Mouse (Mus musculus) thymus, adult 2 months (tissue): ENCODE measurements around the gene Nrip1. TPM values are rescaled to one million over a fixed set of nuclear protein-coding genes. Genes with fewer than 3 reads are reported as not detected.
A peak's percentile ranks its signal among the peaks of the same experiment; 100 is the strongest.

Source experiments
- DNase-seq: peaks from one replicate; pipeline ENCODE4 v3.0.0; 2021
- H3K27ac ChIP-seq: fragments of 200-500 bp; 2 replicates; pipeline ENCODE4 v1.5.1; 2012; ENCODE audit warnings: low read length, control low read depth; ENCODE audit not compliant: control insufficient read depth, insufficient read depth
- H3K27me3 ChIP-seq: fragments of 200-500 bp; 2 replicates; pipeline ENCODE4 v1.6.1; 2012; ENCODE audit warnings: mild to moderate bottlenecking, low read length, moderate library complexity, mixed read lengths; ENCODE audit not compliant: control insufficient read depth, insufficient read depth
- H3K36me3 ChIP-seq: fragments of 200-500 bp; 2 replicates; pipeline ENCODE4 v1.6.1; 2012; ENCODE audit warnings: mild to moderate bottlenecking, low read length, moderate library complexity; ENCODE audit not compliant: control insufficient read depth, insufficient read depth
- H3K4me1 ChIP-seq: fragments of 200-500 bp; replicated peaks from 2 replicates; pipeline ENCODE4 v1.6.1; 2012; ENCODE audit warnings: low read length; ENCODE audit not compliant: control insufficient read depth, insufficient read depth
- H3K4me3 ChIP-seq: fragments of 200-500 bp; 2 replicates; pipeline ENCODE4 v1.5.1; 2012; ENCODE audit warnings: mild to moderate bottlenecking, low read length, control low read depth, moderate library complexity; ENCODE audit not compliant: control insufficient read depth, insufficient read depth
- CTCF ChIP-seq: fragments of 200-500 bp; IDR thresholded peaks from 2 replicates; pipeline ENCODE4 v1.5.1; 2012; ENCODE audit warnings: mild to moderate bottlenecking, control low read depth, low read length, moderate library complexity, borderline replicate concordance; ENCODE audit not compliant: control insufficient read depth, poor library complexity, insufficient read depth; ENCODE audit errors: extremely low read depth
- POLR2A ChIP-seq: fragments of 200-500 bp; IDR thresholded peaks from 2 replicates; pipeline ENCODE4 v1.6.1; 2012; ENCODE audit warnings: mild to moderate bottlenecking, low read length, control low read depth, moderate library complexity; ENCODE audit not compliant: control insufficient read depth, poor library complexity, insufficient read depth; ENCODE audit errors: extremely low read depth
- WGBS: fragments of 180-500 bp; shearing (Covaris S2); methylation state at CpG from one replicate; pipeline ENCODE4 v1.1.7; 2018; 5-methylcytosine and 5-hydroxymethylcytosine counted together
- polyA plus RNA-seq: library from polyadenylated mRNA; depleted of rRNA; stranded (reverse); fragments of >200 nt; gene quantifications from 2 replicates; pipeline ENCODE4 v1.2.3, GENCODE M21; 2012

Nrip1 gene
- polyA plus RNA-seq, 1 experiment, result 23.7 TPM

DNA sequence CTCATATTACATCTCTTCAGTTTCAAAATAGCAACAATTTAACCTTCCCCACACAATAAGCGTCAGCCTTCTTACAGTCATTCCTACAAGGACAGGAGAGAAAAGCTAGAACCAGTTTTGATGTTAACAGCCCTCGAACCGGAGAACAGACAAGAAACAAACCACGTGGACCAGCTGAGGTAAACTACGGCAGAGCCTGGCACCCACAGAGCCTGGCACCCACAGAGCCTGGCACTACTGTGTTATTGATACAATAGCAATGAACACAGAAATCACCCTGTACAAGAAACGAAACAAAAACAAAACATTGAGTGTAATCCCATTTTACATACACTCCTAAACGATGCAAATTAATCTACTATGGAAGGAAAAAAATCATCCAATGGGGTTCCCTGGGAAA lies 42.4 kb downstream of the Nrip1 start:
- 48% methylated on average over 7 of the region's 7 CpGs for WGBS
- DNase-seq, result no peak
- Histone ChIP-seq H3K4me1 (peaks cover 20% of the 10 kb centered on the region), H3K36me3 (peaks cover 11% of the 10 kb centered on the region), H3K27me3 (no peaks in the 10 kb centered on the region), H3K4me3 (no peak overlapping the region), H3K27ac (no peak overlapping the region)
- TF ChIP-seq POLR2A, result no peak
- no peak for TF ChIP-seq CTCF

DNA sequence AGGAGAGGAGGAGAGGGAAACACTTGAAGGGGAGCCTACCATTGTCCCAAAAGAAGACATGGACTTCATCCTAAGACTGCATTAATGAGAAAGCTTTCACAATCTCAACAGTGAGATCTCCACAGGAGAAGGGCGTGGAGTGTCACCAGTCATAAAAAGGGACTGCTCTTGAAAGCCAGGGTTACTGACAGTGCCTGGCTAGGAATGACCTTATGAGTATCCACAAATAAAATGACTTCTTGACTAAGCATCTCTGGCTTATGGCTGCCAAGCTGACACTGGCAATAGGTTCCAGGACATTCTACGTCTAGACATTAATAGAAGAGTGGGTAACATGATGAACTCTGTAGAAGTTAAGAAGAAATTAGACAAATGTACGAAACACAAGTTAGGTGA lies 48.3 kb downstream of the Nrip1 start:
- Histone ChIP-seq H3K4me1 (peaks cover 13% of the 10 kb centered on the region), H3K27ac (no peak overlapping the region), H3K27me3 (no peaks in the 10 kb centered on the region), H3K36me3 (peaks cover 6% of the 10 kb centered on the region; the same call in 1 of the 2 replicates), H3K4me3 (no peak overlapping the region)
- WGBS, result 94% methylated on average over 3 of the region's 3 CpGs
- no peak for DNase-seq
- TF ChIP-seq CTCF, result no peak
- TF ChIP-seq POLR2A, result no peak

DNA sequence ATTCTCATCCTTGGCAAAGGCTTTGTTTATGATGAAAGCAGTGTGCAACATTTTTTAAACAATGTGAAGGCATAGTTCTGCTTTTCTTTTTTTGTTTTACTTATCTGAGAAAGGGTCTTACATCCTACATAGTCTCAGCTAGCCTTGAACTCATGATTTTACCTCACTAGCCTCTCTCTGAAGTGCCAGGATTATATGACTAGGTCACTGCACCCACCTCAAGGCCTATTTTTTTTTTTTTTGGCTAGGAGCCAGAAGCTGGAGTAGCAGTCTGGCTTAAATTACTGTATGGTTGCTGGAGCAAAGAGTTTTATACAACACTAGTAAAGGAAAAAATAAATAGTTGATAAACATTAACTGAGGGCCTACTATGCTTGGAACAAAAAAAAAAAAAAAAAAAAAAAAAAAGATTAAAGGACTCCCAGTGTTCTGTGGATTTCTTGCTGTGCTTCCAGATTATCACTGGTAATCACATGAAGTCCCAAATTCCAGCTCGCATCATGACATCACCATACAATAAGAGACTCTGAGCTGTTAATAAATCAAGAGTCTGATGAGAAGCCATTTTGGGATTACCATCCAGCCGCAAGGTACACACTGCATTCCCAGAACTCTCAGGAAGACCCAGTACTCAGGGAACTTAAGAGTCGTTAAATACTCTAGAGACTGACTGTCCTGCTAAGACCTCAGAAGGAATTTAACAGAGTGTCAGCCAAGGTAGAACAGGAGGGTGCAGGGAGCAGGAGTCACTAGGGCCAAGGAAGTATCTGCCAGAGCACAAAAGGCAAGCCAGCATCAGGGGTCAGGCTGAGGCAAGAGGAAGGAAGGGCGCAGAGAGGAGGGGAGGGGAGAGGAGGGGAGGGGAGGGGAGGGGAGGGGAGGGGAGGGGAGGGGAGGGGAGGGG lies 49.0 kb downstream of the Nrip1 start:
- Histone ChIP-seq H3K27ac (no peak overlapping the region), H3K27me3 (no peaks in the 10 kb centered on the region), H3K4me3 (no peak overlapping the region), H3K4me1 (peaks cover 11% of the 10 kb centered on the region), H3K36me3 (peaks cover 5% of the 10 kb centered on the region; the same call in 1 of the 2 replicates)
- TF ChIP-seq CTCF (no peak), POLR2A (no peak)
- no peak for DNase-seq
- WGBS, result 84% methylated on average over 4 of the region's 4 CpGs

DNA sequence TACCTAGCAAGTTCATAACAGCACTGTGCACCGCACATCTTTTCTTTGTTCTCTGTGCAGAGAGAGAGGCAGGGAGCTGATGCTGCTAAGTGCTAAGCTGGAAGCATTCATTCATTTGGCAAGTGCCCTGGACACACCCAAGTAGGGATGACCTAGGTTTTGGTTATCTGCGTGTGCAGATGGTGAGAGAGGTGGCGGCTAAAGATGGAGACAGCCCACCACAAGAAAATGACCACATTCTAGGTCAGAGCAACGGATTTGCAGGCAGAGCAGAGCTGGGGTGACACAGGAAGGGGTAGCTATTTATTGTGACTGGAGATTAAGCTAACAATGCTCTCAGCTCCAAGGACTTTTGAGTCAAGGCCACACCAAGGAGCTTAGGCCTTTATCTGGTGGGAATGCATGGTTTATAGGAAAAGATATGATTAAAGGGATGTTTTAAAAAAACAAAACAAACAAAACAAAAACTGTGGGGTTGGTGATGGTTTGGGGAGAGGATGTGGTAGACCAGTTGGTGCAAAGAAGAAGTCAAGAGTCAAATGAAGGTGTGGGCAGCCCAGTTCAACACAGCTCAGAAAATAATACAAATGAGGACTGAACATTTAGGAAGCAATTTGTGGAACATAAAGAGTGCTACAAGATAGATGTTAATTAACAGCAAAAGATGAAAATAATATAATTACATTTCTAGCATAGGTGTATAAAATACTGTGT lies 49.9 kb downstream of the Nrip1 start:
- TF ChIP-seq CTCF, result no peak
- TF ChIP-seq POLR2A, result no peak

DNA sequence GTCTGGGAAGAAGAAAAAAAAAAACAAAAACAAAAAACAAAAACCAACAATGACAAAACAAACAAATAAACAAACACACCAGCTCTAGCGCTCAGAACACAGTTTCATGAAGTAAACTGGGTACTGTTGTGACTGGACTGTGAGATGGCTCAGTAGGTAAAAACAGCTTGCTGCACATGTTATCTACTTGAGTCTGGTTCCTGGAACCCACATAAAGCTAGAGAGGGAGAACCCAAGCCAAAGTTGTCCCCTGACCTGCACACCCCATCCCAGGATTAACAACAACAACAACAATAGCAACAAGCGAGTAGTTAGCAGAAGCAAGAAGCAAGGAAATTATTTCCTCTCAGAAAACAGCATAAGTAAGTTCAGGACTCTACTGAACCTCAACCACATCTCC lies 50.5 kb downstream of the Nrip1 start:
- no peak overlapping the region for H3K27ac ChIP-seq

More for the DNA sequence above, 49.9 kb downstream of the Nrip1 start:
- peaks cover 11% of the 10 kb centered on the region for H3K4me1 ChIP-seq
- peak overlapping the region; percentile 54; the same call in 1 of the 2 replicates for H3K27ac ChIP-seq
- peaks cover 5% of the 10 kb centered on the region; the same call in 1 of the 2 replicates for H3K36me3 ChIP-seq
- H3K27me3 ChIP-seq, result no peaks in the 10 kb centered on the region
- no peak for DNase-seq
- 23% methylated on average over 4 of the region's 4 CpGs for WGBS
- no peak overlapping the region for H3K4me3 ChIP-seq

DNA sequence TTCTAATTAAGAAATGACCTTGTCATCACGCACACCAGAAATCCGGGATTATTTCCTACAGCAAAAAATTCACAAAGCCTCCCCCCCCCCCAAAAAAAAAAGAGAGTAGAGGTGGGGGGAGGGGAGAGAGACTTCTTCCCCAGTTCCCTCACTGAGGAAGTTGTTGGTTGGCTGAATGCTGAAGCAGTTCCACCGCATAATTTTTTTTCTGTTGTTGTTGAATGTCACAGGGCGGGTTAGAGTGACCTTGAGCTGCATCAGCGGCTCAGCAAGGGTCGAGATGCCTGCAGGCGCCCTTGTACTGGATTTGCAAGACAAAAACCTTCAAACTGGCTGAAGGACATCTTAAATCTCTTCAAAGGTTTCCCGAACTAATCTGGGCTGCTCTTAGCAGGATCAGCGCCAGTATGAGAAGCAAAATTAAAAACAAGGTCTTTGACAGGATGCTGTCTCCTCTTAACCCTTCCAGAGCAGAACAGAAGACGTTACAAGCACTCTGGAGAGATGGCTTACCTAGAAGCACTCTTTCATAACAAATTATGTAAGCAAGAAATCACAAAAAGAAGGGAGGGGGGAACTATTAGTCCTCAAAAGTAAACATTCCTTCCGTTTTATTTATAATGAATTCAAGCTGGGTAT lies 52.0 kb downstream of the Nrip1 start:
- WGBS, result 25% methylated on average over 11 of the region's 11 CpGs
- Histone ChIP-seq H3K27ac (peak overlapping the region; percentile 81), H3K4me1 (peaks cover 11% of the 10 kb centered on the region), H3K4me3 (no peak overlapping the region), H3K27me3 (no peaks in the 10 kb centered on the region), H3K36me3 (no peaks in the 10 kb centered on the region)
- TF ChIP-seq POLR2A (no peak), CTCF (no peak)
- peak; percentile 18 for DNase-seq

More for the DNA sequence above, 50.5 kb downstream of the Nrip1 start:
- 94% methylated on average over 2 of the region's 2 CpGs for WGBS
- no peak for DNase-seq
- TF ChIP-seq POLR2A (no peak), CTCF (no peak)
- peaks cover 11% of the 10 kb centered on the region for H3K4me1 ChIP-seq
- H3K36me3 ChIP-seq, result peaks cover 5% of the 10 kb centered on the region; the same call in 1 of the 2 replicates
- no peak overlapping the region for H3K4me3 ChIP-seq
- H3K27me3 ChIP-seq, result no peaks in the 10 kb centered on the region
